Mouse (Mus musculus): ENCODE results near the gene Il1rapl1. TPM values are rescaled to one million over a fixed set of nuclear protein-coding genes. Genes with fewer than 3 reads are reported as not detected.
A peak's percentile ranks its signal among the peaks of the same experiment; 100 is the strongest.

The Il1rapl1 gene
- polyA plus RNA-seq, 1 experiment from 2014 or later = 0.89 TPM

DNA sequence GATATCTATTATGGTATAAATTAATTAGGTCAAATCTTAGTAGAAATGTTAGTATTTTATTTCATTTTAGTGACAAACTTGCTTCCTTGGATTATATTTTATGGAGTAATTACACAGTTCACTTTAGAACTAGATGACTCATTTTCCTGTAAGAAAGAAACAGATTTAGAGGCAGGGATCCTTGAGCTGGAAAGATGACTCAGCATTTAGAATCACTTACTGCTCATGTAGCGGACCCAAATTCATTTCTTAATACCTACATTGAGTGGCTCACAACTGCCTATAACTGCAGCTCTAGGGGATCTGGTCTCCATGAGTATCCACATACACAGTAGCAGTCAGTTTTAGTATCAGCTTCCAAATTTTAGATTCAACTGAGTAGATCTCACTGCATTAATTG lies 71.9 kb downstream of the Il1rapl1 start:
- Histone ChIP-seq H3K27ac (no peak overlapping the region), H3K4me2 (replicated peaks) (no peak overlapping the region), H3K27me3 (replicated peaks) (no peaks in the 10 kb centered on the region), H3K9ac (no peak overlapping the region), H3K9me3 (no peaks in the 10 kb centered on the region), H3K4me1 (replicated peaks) (no peaks in the 10 kb centered on the region), H3K4me3 (replicated peaks) (no peak overlapping the region), H3K36me3 (no peaks in the 10 kb centered on the region)
- ATAC-seq = no peak
- WGBS = 88% methylated on average over 1 of the region's 1 CpGs

DNA sequence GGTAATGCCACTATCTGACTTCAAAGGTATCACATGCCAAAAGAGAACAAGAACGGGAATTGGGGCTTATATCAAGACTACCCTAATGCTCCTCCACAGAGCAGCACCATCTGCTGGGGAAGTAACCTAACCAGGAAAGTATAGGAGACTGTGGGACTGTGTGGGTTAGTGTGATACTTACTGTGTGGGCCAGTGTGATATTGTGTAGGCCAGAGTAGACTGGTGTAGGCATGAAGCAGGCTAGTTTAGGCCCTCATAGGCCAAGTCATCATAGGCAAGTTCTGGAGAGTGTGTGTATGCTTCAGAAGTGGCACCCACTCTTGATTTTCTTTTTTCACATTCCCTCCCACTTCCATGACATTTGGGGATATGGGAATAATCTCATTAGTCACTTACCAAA lies 76.5 kb downstream of the Il1rapl1 start:
- no peak for ATAC-seq
- H3K4me2 ChIP-seq (replicated peaks) = no peak overlapping the region
- WGBS = 56% methylated on average over 1 of the region's 1 CpGs
- H3K4me3 ChIP-seq (replicated peaks) = no peak overlapping the region
- no peaks in the 10 kb centered on the region for H3K4me1 ChIP-seq (replicated peaks)
- no peak overlapping the region for H3K27ac ChIP-seq
- H3K9me3 ChIP-seq = no peaks in the 10 kb centered on the region
- H3K9ac ChIP-seq = no peak overlapping the region
- H3K27me3 ChIP-seq (replicated peaks) = no peaks in the 10 kb centered on the region
- H3K36me3 ChIP-seq = no peaks in the 10 kb centered on the region

DNA sequence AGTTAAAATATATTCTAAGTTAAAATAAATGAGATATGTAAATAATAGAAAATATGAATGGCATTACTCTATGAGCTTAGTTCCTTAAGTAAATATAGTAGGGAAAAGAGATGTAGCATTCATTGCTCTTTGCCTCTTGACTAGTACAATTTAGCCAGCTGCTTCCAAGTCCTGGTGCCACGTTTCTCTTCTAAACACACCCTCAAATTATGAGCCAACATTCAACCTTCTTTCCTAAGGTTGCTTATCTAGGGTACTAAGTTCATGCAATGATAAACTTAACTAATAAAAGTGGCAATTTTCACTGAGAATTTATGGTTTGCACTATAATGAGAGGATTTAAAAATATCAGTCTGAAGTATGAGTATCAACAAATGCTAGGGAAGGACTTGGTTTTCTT lies 218.3 kb downstream of the Il1rapl1 start:
- no peak overlapping the region for H3K27ac ChIP-seq
- H3K4me3 ChIP-seq (replicated peaks) = no peak overlapping the region
- no peak overlapping the region for H3K4me2 ChIP-seq (replicated peaks)
- WGBS = 60% methylated on average over 1 of the region's 1 CpGs
- no peaks in the 10 kb centered on the region for H3K9me3 ChIP-seq
- no peaks in the 10 kb centered on the region for H3K4me1 ChIP-seq (replicated peaks)
- no peak overlapping the region for H3K9ac ChIP-seq
- no peaks in the 10 kb centered on the region for H3K36me3 ChIP-seq
- ATAC-seq = peak; percentile 68
- H3K27me3 ChIP-seq (replicated peaks) = no peaks in the 10 kb centered on the region

DNA sequence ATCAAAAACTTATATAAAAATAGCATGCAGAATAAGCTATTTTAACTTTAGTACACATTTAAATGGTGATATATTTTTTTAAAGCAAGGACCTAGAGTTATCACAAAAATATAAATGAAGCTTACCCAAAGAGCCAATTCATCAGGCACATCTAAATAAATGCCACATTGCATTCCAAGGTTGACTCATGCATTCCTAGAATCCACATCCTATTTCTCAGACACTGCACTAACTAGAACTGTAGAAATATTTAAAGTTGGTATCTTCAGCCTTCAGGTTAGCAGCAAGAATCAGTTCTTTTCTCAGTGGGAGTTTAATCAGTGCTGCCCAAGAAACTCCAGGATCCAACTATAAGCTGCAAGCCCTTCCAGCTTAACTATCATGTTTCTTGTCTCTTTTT lies 223.5 kb downstream of the Il1rapl1 start:
- Histone ChIP-seq H3K9me3 (no peaks in the 10 kb centered on the region), H3K4me2 (replicated peaks) (no peak overlapping the region), H3K27me3 (replicated peaks) (no peaks in the 10 kb centered on the region), H3K4me3 (replicated peaks) (no peak overlapping the region), H3K4me1 (replicated peaks) (no peaks in the 10 kb centered on the region), H3K27ac (no peak overlapping the region), H3K36me3 (no peaks in the 10 kb centered on the region), H3K9ac (no peak overlapping the region)
- ATAC-seq = no peak

DNA sequence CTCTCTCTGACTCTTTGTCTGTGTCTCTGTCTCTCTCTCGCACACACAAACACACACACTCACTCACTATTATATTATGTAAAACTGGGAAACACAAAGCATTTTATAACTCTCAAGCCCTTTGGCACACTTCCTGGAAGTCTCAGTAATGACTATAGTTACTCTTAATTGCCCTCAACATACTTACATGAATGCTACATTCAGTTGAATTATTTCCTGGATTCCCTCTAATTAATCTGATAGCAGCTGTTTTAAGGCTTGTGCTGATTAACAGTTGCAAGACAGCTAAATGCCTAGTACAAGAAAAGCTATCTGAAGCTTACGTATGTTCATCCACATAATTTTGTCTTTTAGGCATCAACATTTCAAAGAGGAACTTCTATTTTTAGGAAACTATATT lies 261.3 kb downstream of the Il1rapl1 start:
- H3K36me3 ChIP-seq = no peaks in the 10 kb centered on the region
- H3K27me3 ChIP-seq (replicated peaks) = no peaks in the 10 kb centered on the region
- no peaks in the 10 kb centered on the region for H3K4me1 ChIP-seq (replicated peaks)
- no peaks in the 10 kb centered on the region for H3K9me3 ChIP-seq
- H3K4me2 ChIP-seq (replicated peaks) = no peak overlapping the region
- H3K27ac ChIP-seq = no peak overlapping the region
- H3K4me3 ChIP-seq (replicated peaks) = no peak overlapping the region
- no peak for ATAC-seq
- 65% methylated on average over 2 of the region's 2 CpGs for WGBS
- no peak overlapping the region for H3K9ac ChIP-seq

- Histone ChIP-seq H3K4me2 (replicated peaks) (no peak overlapping the region), H3K27me3 (replicated peaks) (no peaks in the 10 kb centered on the region), H3K9me3 (no peaks in the 10 kb centered on the region), H3K36me3 (no peaks in the 10 kb centered on the region), H3K9ac (no peak overlapping the region), H3K4me3 (replicated peaks) (no peak overlapping the region), H3K27ac (no peak overlapping the region), H3K4me1 (replicated peaks) (no peaks in the 10 kb centered on the region)
- ATAC-seq = no peak
Measured at GRCm38 (mm10) chrX:87813884-87814283, 301.6 kb downstream of the Il1rapl1 start.

GRCm38 (mm10) chrX:87807717-87808116 lies 307.7 kb downstream of the Il1rapl1 start:
- H3K36me3 ChIP-seq = no peaks in the 10 kb centered on the region
- no peak overlapping the region for H3K4me2 ChIP-seq (replicated peaks)
- WGBS = 54% methylated on average over 1 of the region's 1 CpGs
- ATAC-seq = no peak
- no peak overlapping the region for H3K9ac ChIP-seq
- no peak overlapping the region for H3K27ac ChIP-seq
- no peaks in the 10 kb centered on the region for H3K27me3 ChIP-seq (replicated peaks)
- H3K4me3 ChIP-seq (replicated peaks) = no peak overlapping the region
- H3K9me3 ChIP-seq = no peaks in the 10 kb centered on the region
- H3K4me1 ChIP-seq (replicated peaks) = no peaks in the 10 kb centered on the region

DNA sequence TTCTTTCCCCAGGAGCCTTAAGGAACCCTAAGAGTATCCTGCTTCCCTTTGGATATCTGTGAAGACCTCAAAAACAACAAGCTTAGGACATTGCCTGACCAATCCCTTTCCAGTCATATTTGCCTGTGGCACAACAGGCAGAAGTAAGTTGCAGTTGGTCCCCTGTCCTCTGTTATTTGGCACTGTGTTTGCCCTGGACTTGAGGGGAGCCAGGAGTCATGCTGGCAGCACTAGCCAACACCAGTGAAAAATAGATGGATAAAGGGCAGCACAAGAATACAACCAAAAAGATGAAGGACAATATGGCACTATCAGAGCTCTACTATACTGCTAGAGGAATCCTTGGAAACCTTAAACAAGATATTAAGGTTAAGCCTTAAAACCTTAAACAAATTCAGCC lies 322.4 kb downstream of the Il1rapl1 start:
- H3K36me3 ChIP-seq = no peaks in the 10 kb centered on the region
- H3K4me2 ChIP-seq (replicated peaks) = no peak overlapping the region
- no peak overlapping the region for H3K4me3 ChIP-seq (replicated peaks)
- H3K27ac ChIP-seq = no peak overlapping the region
- H3K4me1 ChIP-seq (replicated peaks) = no peaks in the 10 kb centered on the region
- no peaks in the 10 kb centered on the region for H3K9me3 ChIP-seq
- H3K9ac ChIP-seq = no peak overlapping the region
- ATAC-seq = no peak
- H3K27me3 ChIP-seq (replicated peaks) = no peaks in the 10 kb centered on the region

- no peaks in the 10 kb centered on the region for H3K36me3 ChIP-seq
- WGBS = 67% methylated on average over 2 of the region's 2 CpGs
Measured at GRCm38 (mm10) chrX:87710589-87710988, 404.9 kb downstream of the Il1rapl1 start.

DNA sequence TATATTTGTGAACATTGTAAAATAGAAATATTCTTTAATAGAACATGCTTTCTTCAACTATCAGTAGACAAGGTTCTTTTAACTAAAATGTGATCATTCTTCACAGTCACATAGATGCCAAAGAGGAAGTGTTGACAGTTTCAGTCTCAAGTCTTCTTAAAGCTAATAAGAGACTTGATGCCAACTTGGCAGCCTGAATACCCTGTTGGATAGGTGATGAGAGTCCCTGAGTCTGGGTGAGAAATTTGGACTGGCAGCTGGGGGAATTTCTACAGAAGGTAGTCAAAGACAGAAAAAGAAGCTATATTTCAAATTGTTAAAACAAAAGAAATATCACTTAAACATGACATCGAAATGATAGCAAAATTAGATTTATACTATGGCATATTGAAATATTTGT lies 451.6 kb downstream of the Il1rapl1 start:
- ATAC-seq = no peak
- no peaks in the 10 kb centered on the region for H3K27me3 ChIP-seq (replicated peaks)
- WGBS = 76% methylated on average over 1 of the region's 1 CpGs

More at GRCm38 (mm10) chrX:87710589-87710988, 404.9 kb downstream of the Il1rapl1 start:
- no peaks in the 10 kb centered on the region for H3K4me1 ChIP-seq (replicated peaks)
- H3K9me3 ChIP-seq = no peaks in the 10 kb centered on the region
- ATAC-seq = no peak
- H3K4me3 ChIP-seq (replicated peaks) = no peak overlapping the region
- no peak overlapping the region for H3K9ac ChIP-seq
- H3K27me3 ChIP-seq (replicated peaks) = no peaks in the 10 kb centered on the region
- no peak overlapping the region for H3K27ac ChIP-seq
- H3K4me2 ChIP-seq (replicated peaks) = no peak overlapping the region

GRCm38 (mm10) chrX:87655644-87656043 lies 459.8 kb downstream of the Il1rapl1 start:
- Histone ChIP-seq H3K9me3 (no peaks in the 10 kb centered on the region), H3K27me3 (replicated peaks) (no peaks in the 10 kb centered on the region), H3K36me3 (no peaks in the 10 kb centered on the region), H3K4me3 (replicated peaks) (no peak overlapping the region), H3K9ac (no peak overlapping the region), H3K27ac (no peak overlapping the region), H3K4me1 (replicated peaks) (no peaks in the 10 kb centered on the region), H3K4me2 (replicated peaks) (no peak overlapping the region)
- no peak for ATAC-seq
- 29% methylated on average over 2 of the region's 2 CpGs for WGBS

More for the DNA sequence above, 451.6 kb downstream of the Il1rapl1 start:
- H3K4me2 ChIP-seq (replicated peaks) = no peak overlapping the region
- H3K4me1 ChIP-seq (replicated peaks) = no peaks in the 10 kb centered on the region
- H3K36me3 ChIP-seq = no peaks in the 10 kb centered on the region
- H3K9me3 ChIP-seq = no peaks in the 10 kb centered on the region
- no peak overlapping the region for H3K4me3 ChIP-seq (replicated peaks)
- H3K9ac ChIP-seq = no peak overlapping the region
- H3K27ac ChIP-seq = no peak overlapping the region

- Histone ChIP-seq H3K9ac (no peak overlapping the region), H3K36me3 (no peaks in the 10 kb centered on the region), H3K9me3 (no peaks in the 10 kb centered on the region), H3K4me3 (replicated peaks) (no peak overlapping the region), H3K27me3 (replicated peaks) (no peaks in the 10 kb centered on the region), H3K4me2 (replicated peaks) (no peak overlapping the region), H3K4me1 (replicated peaks) (no peaks in the 10 kb centered on the region), H3K27ac (no peak overlapping the region)
- no peak for ATAC-seq
Measured at GRCm38 (mm10) chrX:87600914-87601313, 514.5 kb downstream of the Il1rapl1 start.

DNA sequence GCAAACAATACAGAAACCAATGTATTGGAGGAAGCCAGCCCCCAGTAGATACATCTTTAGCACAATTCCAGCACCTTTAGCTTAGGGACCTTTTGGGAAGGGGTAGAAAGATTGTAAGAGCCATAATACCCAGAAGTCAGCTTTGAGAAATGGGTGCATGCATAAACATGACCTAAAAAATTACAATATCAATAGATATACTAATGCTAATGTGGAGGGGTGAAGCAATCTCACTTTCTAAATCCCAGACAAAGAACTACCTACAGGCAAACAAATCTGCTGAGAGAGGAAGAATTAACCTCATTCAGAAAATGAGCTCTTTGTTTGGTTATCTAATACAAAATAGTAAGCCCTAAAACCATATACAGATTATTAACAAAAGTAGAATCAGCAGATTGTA lies 607.4 kb downstream of the Il1rapl1 start:
- H3K36me3 ChIP-seq = no peaks in the 10 kb centered on the region
- no peaks in the 10 kb centered on the region for H3K9me3 ChIP-seq
- no peak overlapping the region for H3K27ac ChIP-seq
- no peak overlapping the region for H3K9ac ChIP-seq
- no peak overlapping the region for H3K4me3 ChIP-seq (replicated peaks)
- H3K4me1 ChIP-seq (replicated peaks) = no peaks in the 10 kb centered on the region
- H3K4me2 ChIP-seq (replicated peaks) = no peak overlapping the region
- no peak for ATAC-seq
- H3K27me3 ChIP-seq (replicated peaks) = no peaks in the 10 kb centered on the region

DNA sequence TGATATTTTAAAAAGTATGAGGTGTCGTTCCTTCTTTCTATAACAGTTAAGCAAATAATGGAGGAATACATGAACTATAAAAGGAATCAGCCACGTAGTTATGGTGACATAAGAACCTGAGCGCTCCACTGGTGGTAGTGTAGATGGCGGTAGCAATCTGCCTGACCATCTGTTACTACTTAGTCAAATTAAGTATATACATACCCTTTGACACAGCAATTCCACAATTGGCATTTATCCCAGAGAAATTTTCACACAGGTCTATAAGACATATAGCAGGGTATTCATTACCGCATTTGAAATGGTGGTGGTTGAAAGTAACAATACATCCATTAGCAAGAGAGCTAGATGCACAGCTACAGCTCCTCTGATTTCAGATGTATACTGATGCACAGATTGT lies 612.8 kb downstream of the Il1rapl1 start:
- Histone ChIP-seq H3K9ac (no peak overlapping the region), H3K4me3 (replicated peaks) (no peak overlapping the region), H3K36me3 (no peaks in the 10 kb centered on the region), H3K27ac (no peak overlapping the region), H3K9me3 (no peaks in the 10 kb centered on the region), H3K4me1 (replicated peaks) (no peaks in the 10 kb centered on the region), H3K4me2 (replicated peaks) (no peak overlapping the region), H3K27me3 (replicated peaks) (no peaks in the 10 kb centered on the region)
- WGBS = 81% methylated on average over 5 of the region's 5 CpGs
- ATAC-seq = no peak

All from intestine, embryonic 15.5 days (tissue).